Mouse (Mus musculus) cerebellum, adult 2 months (tissue): Measurements from ENCODE around the gene Pus7l. TPM values are rescaled to one million over a fixed set of nuclear protein-coding genes. Genes with fewer than 3 reads are reported as not detected.

Source experiments
- DNase-seq, 2 experiments: peaks; one replicate each; pipeline ENCODE4 v3.0.0; 2021
- H3K27ac ChIP-seq: fragments of 200-500 bp; 2 replicates; pipeline ENCODE4 v1.5.1; 2012; ENCODE audit warnings: low read length, control low read depth, inconsistent platforms; ENCODE audit not compliant: insufficient read depth
- H3K27me3 ChIP-seq: fragments of 200-500 bp; 2 replicates; pipeline ENCODE4 v1.6.1; 2012; ENCODE audit warnings: inconsistent platforms, mild to moderate bottlenecking, low read length, moderate library complexity; ENCODE audit not compliant: control insufficient read depth, insufficient read depth
- H3K4me1 ChIP-seq: fragments of 200-500 bp; 2 replicates; pipeline ENCODE4 v1.6.1; 2011; ENCODE audit warnings: low read length; ENCODE audit not compliant: control insufficient read depth, insufficient read depth
- H3K4me3 ChIP-seq: fragments of 200-500 bp; replicated peaks from 2 replicates; pipeline ENCODE3; 2011; ENCODE audit warnings: mild to moderate bottlenecking, low read depth, low read length, control low read depth; ENCODE audit not compliant: insufficient read depth
- CTCF ChIP-seq: fragments of 200-500 bp; IDR thresholded peaks from 2 replicates; pipeline ENCODE4 v1.5.1; 2011; ENCODE audit warnings: low read depth, mild to moderate bottlenecking, control low read depth, low read length, moderate library complexity, borderline replicate concordance; ENCODE audit not compliant: insufficient read depth
- POLR2A ChIP-seq: fragments of 200-500 bp; IDR thresholded peaks from 2 replicates; pipeline ENCODE4 v1.6.1; 2011; ENCODE audit warnings: low read length, control low read depth, borderline replicate concordance; ENCODE audit not compliant: insufficient read depth
- WGBS: fragments of 180-500 bp; shearing (Covaris S2); methylation state at CpG from one replicate; pipeline ENCODE4 v1.1.7; 2018; 5-methylcytosine and 5-hydroxymethylcytosine counted together
- polyA plus RNA-seq: library from polyadenylated mRNA; depleted of rRNA; stranded (reverse); fragments of >200 nt; gene quantifications from 2 replicates; pipeline ENCODE4 v1.2.3, GENCODE M21; 2012; rRNA removed

The Pus7l gene
- polyA plus RNA-seq, 1 experiment = 1.7 TPM

DNA sequence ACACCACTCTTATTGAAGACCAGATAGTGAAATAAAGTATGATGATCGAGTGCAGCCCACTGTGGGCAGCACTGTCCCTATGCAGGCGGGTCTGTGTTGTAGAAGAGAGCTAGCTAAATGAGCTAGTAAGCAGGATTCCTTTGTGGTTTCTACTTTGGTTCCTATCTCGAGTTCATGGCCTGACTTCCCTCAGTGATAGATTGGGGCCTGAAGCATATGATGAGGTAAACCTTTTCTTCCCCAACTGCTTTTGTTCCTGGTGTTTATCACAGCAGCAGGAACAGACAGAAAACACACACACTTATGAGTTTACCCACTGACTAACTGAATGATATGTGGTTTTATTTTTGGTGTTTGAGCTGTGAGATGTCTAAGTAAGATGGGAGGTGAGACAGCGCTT is 62.6 kb downstream of the Pus7l start:
- TF ChIP-seq POLR2A (no peak), CTCF (no peak)
- Histone ChIP-seq H3K27me3 (no peaks in the 10 kb centered on the region), H3K27ac (no peak overlapping the region), H3K4me1 (no peaks in the 10 kb centered on the region), H3K4me3 (no peak overlapping the region)
- no peak for DNase-seq
- WGBS = 94% methylated on average over 4 of the region's 4 CpGs

DNA sequence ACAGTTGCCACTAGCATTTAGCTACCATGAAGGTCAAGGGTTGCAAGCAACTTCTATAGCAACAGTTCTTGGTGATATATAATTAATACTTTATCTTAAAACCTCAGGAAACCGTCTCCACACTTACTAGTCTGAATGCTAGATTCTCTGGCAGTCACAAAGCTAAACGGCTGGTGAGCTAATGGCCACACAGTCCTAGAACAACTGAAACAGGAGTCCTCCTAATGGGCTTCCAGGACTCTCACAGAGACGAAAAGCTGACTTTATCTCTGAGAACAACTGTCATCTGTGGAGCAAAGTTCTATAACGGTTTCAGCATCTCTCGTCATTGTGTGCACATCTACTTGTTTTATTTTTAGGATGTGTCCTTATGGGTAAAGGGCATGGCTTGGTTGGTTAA is 63.1 kb downstream of the Pus7l start:
- TF ChIP-seq CTCF (no peak), POLR2A (no peak)
- H3K27me3 ChIP-seq = no peaks in the 10 kb centered on the region
- WGBS = 73% methylated on average over 5 of the region's 5 CpGs
- no peak overlapping the region for H3K4me3 ChIP-seq
- DNase-seq = no peak
- H3K27ac ChIP-seq = no peak overlapping the region
- no peaks in the 10 kb centered on the region for H3K4me1 ChIP-seq

DNA sequence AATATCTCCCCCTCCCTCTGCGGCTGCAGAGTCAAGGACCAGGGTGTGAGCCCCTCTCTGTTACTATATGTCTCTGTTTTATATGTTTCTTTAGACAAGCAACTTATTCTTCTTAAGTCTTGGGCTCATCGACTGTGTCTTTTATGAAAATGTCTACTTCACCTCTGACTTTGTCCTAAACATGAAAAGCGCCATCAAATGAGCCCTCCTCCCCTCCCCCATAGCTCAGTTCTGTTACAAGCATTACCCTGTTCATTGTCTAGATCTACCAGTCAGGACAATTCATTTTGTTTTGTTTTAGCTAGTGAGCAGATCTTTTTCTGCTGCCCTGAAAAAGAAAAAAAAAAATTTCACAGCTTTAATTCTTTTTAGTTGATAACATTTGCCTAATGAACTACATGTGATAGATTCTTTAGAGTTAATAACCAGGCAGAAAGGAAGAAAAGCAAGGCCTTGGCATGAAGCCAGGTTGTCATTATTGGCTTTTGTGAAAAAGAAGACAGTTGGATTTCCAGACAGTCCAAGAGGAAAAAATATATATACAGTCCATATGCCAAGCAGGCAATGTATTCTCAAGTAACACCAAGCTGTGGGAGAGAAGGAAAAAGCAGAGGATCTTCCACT is 63.7 kb downstream of the Pus7l start:
- no peak for TF ChIP-seq CTCF
- TF ChIP-seq POLR2A = no peak
- Histone ChIP-seq H3K4me1 (no peaks in the 10 kb centered on the region), H3K27ac (no peak overlapping the region), H3K4me3 (no peak overlapping the region), H3K27me3 (no peaks in the 10 kb centered on the region)
- WGBS = 62% methylated on average over 3 of the region's 3 CpGs
- no peak for DNase-seq

DNA sequence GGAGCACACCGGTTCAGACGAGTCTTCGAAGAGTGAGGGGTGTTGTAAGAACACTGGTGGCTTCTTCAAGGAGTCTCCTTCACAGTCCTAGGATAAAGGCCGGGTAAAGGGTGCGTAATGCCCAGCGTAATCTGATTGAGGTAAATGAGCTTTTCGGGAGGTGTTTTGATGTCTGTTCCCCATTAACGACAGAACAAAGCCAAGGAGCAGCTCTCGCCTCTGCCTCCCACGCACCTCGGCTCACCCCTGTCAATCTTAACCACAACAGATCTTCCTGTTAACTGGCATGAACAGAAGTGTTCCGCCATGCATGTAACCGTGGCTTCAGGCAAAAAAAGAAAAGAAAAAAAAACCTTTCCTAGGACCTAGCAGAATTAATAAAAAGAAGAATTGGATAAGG is 64.6 kb downstream of the Pus7l start:
- Histone ChIP-seq H3K4me3 (no peak overlapping the region), H3K27me3 (no peaks in the 10 kb centered on the region), H3K4me1 (no peaks in the 10 kb centered on the region), H3K27ac (no peak overlapping the region)
- TF ChIP-seq CTCF (no peak), POLR2A (no peak)
- WGBS = 56% methylated on average over 13 of the region's 13 CpGs
- no peak for DNase-seq

DNA sequence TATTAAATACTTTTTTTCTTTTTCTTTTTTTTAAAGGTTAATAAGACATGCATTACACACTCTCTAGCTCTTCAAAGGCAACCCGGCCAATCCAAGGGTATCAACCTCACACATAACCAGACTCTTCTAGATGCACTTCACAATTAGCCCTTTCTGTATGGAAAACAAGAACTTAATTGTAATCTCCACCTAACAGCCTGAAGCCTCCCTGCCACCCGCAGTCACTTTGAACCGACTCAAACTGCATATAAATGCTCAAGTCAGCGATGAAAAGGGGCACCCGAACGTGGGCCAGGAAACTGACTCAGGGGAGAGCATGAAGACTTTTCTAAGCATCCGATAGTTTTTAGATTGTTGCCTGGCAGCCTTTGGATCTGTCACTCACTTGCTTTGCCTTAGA is 66.1 kb downstream of the Pus7l start:
- DNase-seq = no peak
- H3K27ac ChIP-seq = no peak overlapping the region
- H3K4me3 ChIP-seq = no peak overlapping the region
- WGBS = 19% methylated on average over 7 of the region's 7 CpGs
- no peak for TF ChIP-seq CTCF
- no peak for TF ChIP-seq POLR2A
- no peaks in the 10 kb centered on the region for H3K4me1 ChIP-seq
- H3K27me3 ChIP-seq = no peaks in the 10 kb centered on the region

DNA sequence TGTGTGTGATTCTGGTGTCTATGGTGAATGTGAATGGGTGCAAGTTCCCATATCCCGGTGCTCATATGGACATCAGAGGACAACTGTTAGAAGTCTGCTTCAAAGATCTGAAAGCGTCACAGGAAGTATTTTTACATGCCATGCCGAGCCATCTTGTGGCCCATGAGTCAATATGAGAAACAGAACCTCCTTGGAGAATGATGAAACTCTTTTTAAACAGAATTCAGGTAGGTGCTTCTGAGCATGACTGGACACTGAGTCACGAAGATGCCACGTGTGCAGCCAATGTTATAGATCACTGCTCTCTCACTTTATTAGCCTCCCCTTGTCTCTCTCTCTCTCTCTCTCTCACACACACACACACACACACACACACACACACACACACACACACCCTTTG is 67.4 kb downstream of the Pus7l start:
- H3K4me3 ChIP-seq = no peak overlapping the region
- WGBS = 90% methylated on average over 5 of the region's 5 CpGs
- H3K4me1 ChIP-seq = no peaks in the 10 kb centered on the region
- no peak for DNase-seq
- no peak overlapping the region for H3K27ac ChIP-seq
- no peak for TF ChIP-seq CTCF
- TF ChIP-seq POLR2A = no peak
- H3K27me3 ChIP-seq = no peaks in the 10 kb centered on the region

Other genes with a start within 250 kb of the Pus7l start
- gene Adamts20, start 78.1 kb downstream of the Pus7l start, polyA plus RNA-seq = 4.5 and 5.1 TPM in 2 replicates
- 1.9 TPM in 2 replicates for gene Irak4, start 96 bp upstream of the Pus7l start, polyA plus RNA-seq
- gene Twf1, start 46.3 kb upstream of the Pus7l start, polyA plus RNA-seq = 44.2 and 49.6 TPM in 2 replicates
- 9.1 and 9.3 TPM in 2 replicates for gene Tmem117, start 85.7 kb upstream of the Pus7l start, polyA plus RNA-seq